Mouse (Mus musculus) neural tube, embryonic 15.5 days (tissue): ENCODE measurements around the gene Pde6g. TPM values are rescaled to one million over a fixed set of nuclear protein-coding genes. Genes with fewer than 3 reads are reported as not detected.
A peak's percentile ranks its signal among the peaks of the same experiment; 100 is the strongest.

Experiments used
- ATAC-seq: fragments of 200-750 bp; cut with Nextera tagmentation; 2 replicates; pipeline ENCODE4 v1.8.0; 2017; ENCODE audit warnings: mild to moderate bottlenecking, moderate TSS enrichment, moderate library complexity; ENCODE audit not compliant: low FRiP score
- H3K27ac ChIP-seq: fragments of 300-500 bp; sonication (generic); replicated peaks from 2 replicates; pipeline ENCODE4 v1.5.1; 2015; ENCODE audit warnings: mild to moderate bottlenecking, inconsistent platforms
- H3K27me3 ChIP-seq: fragments of 300-500 bp; sonication (generic); replicated peaks from 2 replicates; pipeline ENCODE4 v1.6.1; 2015; ENCODE audit warnings: inconsistent platforms
- H3K36me3 ChIP-seq: fragments of 300-500 bp; sonication (generic); 2 replicates; pipeline ENCODE4 v1.6.1; 2015; ENCODE audit warnings: inconsistent platforms
- H3K4me1 ChIP-seq: fragments of 300-500 bp; sonication (generic); 2 replicates; pipeline ENCODE4 v1.6.1; 2015; ENCODE audit warnings: inconsistent platforms
- H3K4me2 ChIP-seq: fragments of 300-500 bp; sonication (generic); 2 replicates; pipeline ENCODE4 v1.6.1; 2015; ENCODE audit warnings: inconsistent platforms, mild to moderate bottlenecking, moderate library complexity
- H3K4me3 ChIP-seq: fragments of 300-500 bp; sonication (generic); replicated peaks from 2 replicates; pipeline ENCODE4 v1.5.1; 2015; ENCODE audit warnings: mild to moderate bottlenecking, inconsistent platforms
- H3K9ac ChIP-seq: fragments of 300-500 bp; sonication (generic); replicated peaks from 2 replicates; pipeline ENCODE4 v1.6.1; 2015; ENCODE audit warnings: mild to moderate bottlenecking, inconsistent platforms
- H3K9me3 ChIP-seq: fragments of 300-500 bp; sonication (generic); replicated peaks from 2 replicates; pipeline ENCODE4 v1.6.1; 2016; ENCODE audit warnings: inconsistent platforms
- WGBS: fragments of 180-500 bp; shearing (Covaris S2); methylation state at CpG from one replicate; pipeline ENCODE4 v1.1.7; 2015; ENCODE audit warnings: mixed read lengths; 5-methylcytosine and 5-hydroxymethylcytosine counted together
- polyA plus RNA-seq: library from polyadenylated mRNA; unstranded; fragments of >200 nt; fragmentation: Nextera tagmentation; extraction: Ambion mirVana; gene quantifications from 2 replicates; pipeline ENCODE4 v1.2.1, GENCODE M21; 2015

Pde6g gene
- polyA plus RNA-seq, 1 experiment from 2014 or later = 0.09 TPM

GRCm38 (mm10) chr11:120491317-120492023 lies 38.2 kb upstream of the Pde6g start, which contains the start of gene Slc25a10:
Slc25a10 (plus strand) TSS chr11:120491840.
- WGBS = 0% methylated on average over 35 of the region's 35 CpGs
- peak; percentile 92 for ATAC-seq

GRCm38 (mm10) chr11:120490291-120491046 lies 37.2 kb upstream of the Pde6g start:
- 0 out of 2 replicates have a peak overlapping the region, but pooled peaks have one; percentile 99 for H3K4me3 ChIP-seq
- no peaks in the 10 kb centered on the region for H3K9me3 ChIP-seq
- WGBS = 36% methylated on average over 4 of the region's 4 CpGs
- H3K4me1 ChIP-seq = peaks cover 49% of the 10 kb centered on the region
- ATAC-seq = no peak
- no peak overlapping the region for H3K9ac ChIP-seq
- peak overlapping the region; percentile 99; the same call in 1 of the 2 replicates for H3K4me2 ChIP-seq
- peak overlapping the region; percentile 83 for H3K27ac ChIP-seq
- H3K36me3 ChIP-seq = peaks cover 40% of the 10 kb centered on the region
- no peaks in the 10 kb centered on the region for H3K27me3 ChIP-seq

More at GRCm38 (mm10) chr11:120491317-120492023, 38.2 kb upstream of the Pde6g start, which contains the start of gene Slc25a10:
- Histone ChIP-seq H3K4me1 (peaks cover 43% of the 10 kb centered on the region), H3K9me3 (no peaks in the 10 kb centered on the region), H3K27ac (peak within 1 kb of the TSS; percentile 83), H3K36me3 (peaks cover 43% of the 10 kb centered on the region), H3K4me3 (peak within 1 kb of the TSS; percentile 99), H3K27me3 (no peaks in the 10 kb centered on the region), H3K4me2 (peak within 1 kb of the TSS; percentile 99), H3K9ac (peak within 1 kb of the TSS; percentile 82)

GRCm38 (mm10) chr11:120489054-120489761 lies 35.9 kb upstream of the Pde6g start:
- no peak overlapping the region for H3K4me3 ChIP-seq
- H3K27ac ChIP-seq = peak overlapping the region; percentile 63
- ATAC-seq = no peak
- H3K4me1 ChIP-seq = peaks cover 54% of the 10 kb centered on the region
- peaks cover 29% of the 10 kb centered on the region for H3K36me3 ChIP-seq
- no peaks in the 10 kb centered on the region for H3K27me3 ChIP-seq
- WGBS = 65% methylated on average over 4 of the region's 4 CpGs
- no peak overlapping the region for H3K9ac ChIP-seq
- no peak overlapping the region for H3K4me2 ChIP-seq
- H3K9me3 ChIP-seq = no peaks in the 10 kb centered on the region

GRCm38 (mm10) chr11:120488516-120488915 lies 35.2 kb upstream of the Pde6g start:
- no peak overlapping the region for H3K4me2 ChIP-seq
- peaks cover 31% of the 10 kb centered on the region for H3K36me3 ChIP-seq
- 79% methylated on average over 4 of the region's 4 CpGs for WGBS
- H3K4me1 ChIP-seq = peaks cover 54% of the 10 kb centered on the region
- no peak overlapping the region for H3K4me3 ChIP-seq
- ATAC-seq = no peak
- no peak overlapping the region for H3K9ac ChIP-seq
- no peaks in the 10 kb centered on the region for H3K27me3 ChIP-seq
- H3K27ac ChIP-seq = no peak overlapping the region
- H3K9me3 ChIP-seq = no peaks in the 10 kb centered on the region

GRCm38 (mm10) chr11:120485251-120485650 lies 32.0 kb upstream of the Pde6g start:
- Histone ChIP-seq H3K36me3 (peaks cover 61% of the 10 kb centered on the region), H3K27me3 (no peaks in the 10 kb centered on the region), H3K9ac (peak overlapping the region; percentile 86), H3K9me3 (no peaks in the 10 kb centered on the region), H3K27ac (peak overlapping the region; percentile 91; the same call in 1 of the 2 replicates), H3K4me2 (peak overlapping the region; percentile 79), H3K4me1 (peaks cover 26% of the 10 kb centered on the region), H3K4me3 (peak overlapping the region; percentile 95)
- WGBS = 11% methylated on average over 10 of the region's 10 CpGs
- no peak for ATAC-seq

GRCm38 (mm10) chr11:120484265-120484981 lies 31.1 kb upstream of the Pde6g start, which contains the start of gene Mrpl12:
Mrpl12 (plus strand) TSS chr11:120484613.
- peak; percentile 97 for ATAC-seq
- peak within 1 kb of the TSS; percentile 95 for H3K4me3 ChIP-seq
- H3K9me3 ChIP-seq = no peaks in the 10 kb centered on the region
- WGBS = under 1% methylated on average over 56 of the region's 60 CpGs
- no peaks in the 10 kb centered on the region for H3K27me3 ChIP-seq
- H3K36me3 ChIP-seq = peaks cover 68% of the 10 kb centered on the region
- H3K27ac ChIP-seq = peak within 1 kb of the TSS; percentile 91
- H3K4me2 ChIP-seq = peak within 1 kb of the TSS; percentile 79
- peak within 1 kb of the TSS; percentile 86 for H3K9ac ChIP-seq
- peaks cover 21% of the 10 kb centered on the region for H3K4me1 ChIP-seq

- Histone ChIP-seq H3K27ac (peak overlapping the region; percentile 91; the same call in 1 of the 2 replicates), H3K9me3 (no peaks in the 10 kb centered on the region), H3K4me2 (peak overlapping the region; percentile 79), H3K9ac (peak overlapping the region; percentile 86), H3K27me3 (no peaks in the 10 kb centered on the region), H3K36me3 (peaks cover 69% of the 10 kb centered on the region), H3K4me1 (peaks cover 20% of the 10 kb centered on the region), H3K4me3 (peak overlapping the region; percentile 95)
- WGBS = 89% methylated on average over 7 of the region's 7 CpGs
- ATAC-seq = no peak
These were observed 30.2 kb upstream of the Pde6g start for GRCm38 (mm10) chr11:120483448-120483934.

- Histone ChIP-seq H3K9ac (no peak overlapping the region), H3K27ac (no peak overlapping the region), H3K9me3 (no peaks in the 10 kb centered on the region), H3K27me3 (no peaks in the 10 kb centered on the region), H3K4me2 (no peak overlapping the region), H3K36me3 (peaks cover 76% of the 10 kb centered on the region), H3K4me1 (peaks cover 18% of the 10 kb centered on the region), H3K4me3 (no peak overlapping the region)
- no peak for ATAC-seq
- WGBS = over 99% methylated on average over 6 of the region's 6 CpGs
These were observed 18.8 kb upstream of the Pde6g start for GRCm38 (mm10) chr11:120472052-120472451.

- peak overlapping the region; percentile 97 for H3K4me3 ChIP-seq
- H3K9me3 ChIP-seq = no peaks in the 10 kb centered on the region
- no peak; the same call in 1 of the 2 replicates for ATAC-seq
- H3K27me3 ChIP-seq = no peaks in the 10 kb centered on the region
- H3K4me2 ChIP-seq = peak overlapping the region; percentile 93
- H3K9ac ChIP-seq = peak overlapping the region; percentile 96
- H3K4me1 ChIP-seq = peaks cover 33% of the 10 kb centered on the region
- 1% methylated on average over 33 of the region's 33 CpGs for WGBS
- peaks cover 60% of the 10 kb centered on the region for H3K36me3 ChIP-seq
- peak overlapping the region; percentile 78 for H3K27ac ChIP-seq
These were observed 14.4 kb upstream of the Pde6g start for GRCm38 (mm10) chr11:120467736-120468092.

- H3K27ac ChIP-seq = peak within 1 kb of the TSS; percentile 91
- ATAC-seq = peak; percentile 100
- peaks cover 33% of the 10 kb centered on the region for H3K4me1 ChIP-seq
- H3K4me3 ChIP-seq = peak within 1 kb of the TSS; percentile 97
- peaks cover 60% of the 10 kb centered on the region for H3K36me3 ChIP-seq
- under 1% methylated on average over 53 of the region's 54 CpGs for WGBS
- peak within 1 kb of the TSS; percentile 96 for H3K9ac ChIP-seq
- no peaks in the 10 kb centered on the region for H3K9me3 ChIP-seq
- H3K27me3 ChIP-seq = no peaks in the 10 kb centered on the region
- H3K4me2 ChIP-seq = peak within 1 kb of the TSS; percentile 93
These were observed 13.9 kb upstream of the Pde6g start, which contains the start of gene Arl16 for GRCm38 (mm10) chr11:120467051-120467735. Arl16 (minus strand) TSS chr11:120467607.
